Comparison of ENCODE assay signal across 8 mouse cellular contexts in genomic region chr7:43562006-43562633, GRCm38 (mm10). TPM values are rescaled to one million over a fixed set of nuclear protein-coding genes. Genes with fewer than 3 reads are reported as not detected.
DNase-seq lines count a peak whose midpoint lies in the region; ATAC-seq and TF ChIP-seq lines count a peak whose summit lies in the region.

Zfp658 (plus strand) TSS chr7:43562256.

- WGBS in heart, embryonic 13.5 days: under 1% methylated on average over 27 of the region's 27 CpGs
- WGBS in kidney, postnatal 0 days: 0% methylated on average over 27 of the region's 27 CpGs
- under 1% methylated on average over 27 of the region's 27 CpGs for WGBS in liver, adult 2 months

- peak; percentile 81 to 84 for DNase-seq in B cell, adult 2 months
- DNase-seq in brain, adult 2 months (ENCODE audit: low read depth, low spot score): peak; percentile 96
- DNase-seq in fibroblast of lung, adult 2 months (ENCODE audit: low read depth): peak; percentile 75
- DNase-seq in kidney, postnatal 0 days (ENCODE audit: low spot score): peak; percentile 97
- peak; percentile 71 for DNase-seq in liver, adult 2 months (ENCODE audit: extremely low read depth, low read depth, low spot score)
- DNase-seq in spleen, postnatal 36 days (ENCODE audit: low spot score in 2 of 2): peak; percentile 79 to 83

- no peak for TF ChIP-seq POLR2A in liver, adult 2 months (IDR thresholded peaks at IDR 0.05; ENCODE audit: extremely low read depth, insufficient read depth, low read length)

- H3K36me3 ChIP-seq in heart, embryonic 13.5 days: peaks cover 15% of the 10 kb centered on the region
- H3K36me3 ChIP-seq in kidney, postnatal 0 days (ENCODE audit: insufficient read depth, low read length): 0 out of 2 replicates have a peak, but pooled peaks cover 5% of the 10 kb centered on the region
- H3K36me3 ChIP-seq in liver, adult 2 months (ENCODE audit: control insufficient read depth, insufficient read depth, low read length): no peaks in the 10 kb centered on the region; the same call in 1 of the 2 replicates

- peak within 1 kb of the TSS; percentile 85 for H3K9ac ChIP-seq in heart, embryonic 13.5 days
- H3K9ac ChIP-seq in kidney, postnatal 0 days (ENCODE audit: low read depth, low read length): peak within 1 kb of the TSS; percentile 82
- peak within 1 kb of the TSS; percentile 66 for H3K9ac ChIP-seq in liver, adult 2 months (ENCODE audit: low read depth, low read length)

- peak within 1 kb of the TSS; percentile 80 for H3K4me2 ChIP-seq in heart, embryonic 13.5 days
- peak within 1 kb of the TSS; percentile 93 for H3K4me2 ChIP-seq in kidney, postnatal 0 days (ENCODE audit: low read length)

- TF ChIP-seq CTCF in kidney, postnatal 0 days (IDR thresholded peaks at IDR 0.05; ENCODE audit: low read depth): no peak
- no peak for TF ChIP-seq CTCF in liver, adult 2 months (IDR thresholded peaks at IDR 0.05; ENCODE audit: low read depth, low read length)

- H3K4me3 ChIP-seq in heart, embryonic 13.5 days: peak within 1 kb of the TSS; percentile 78
- H3K4me3 ChIP-seq in kidney, postnatal 0 days (replicated peaks; ENCODE audit: low read depth, low read length): peak within 1 kb of the TSS; percentile 77
- peak within 1 kb of the TSS; percentile 71 for H3K4me3 ChIP-seq in liver, adult 2 months (ENCODE audit: insufficient read depth, low read depth, low read length)

- peaks cover 11% of the 10 kb centered on the region for H3K4me1 ChIP-seq in heart, embryonic 13.5 days
- H3K4me1 ChIP-seq in kidney, postnatal 0 days (replicated peaks; ENCODE audit: insufficient read depth, low read length): peaks cover 6% of the 10 kb centered on the region; the same call in 1 of the 2 replicates
- H3K4me1 ChIP-seq in liver, adult 2 months (ENCODE audit: control insufficient read depth, insufficient read depth, low read length): no peaks in the 10 kb centered on the region

- H3K9me3 ChIP-seq in heart, embryonic 13.5 days: no peaks in the 10 kb centered on the region
- H3K9me3 ChIP-seq in kidney, postnatal 0 days (replicated peaks; ENCODE audit: low read length): no peaks in the 10 kb centered on the region

- ATAC-seq in heart, embryonic 13.5 days (ENCODE audit: extremely low read depth, insufficient number of reproducible peaks, low FRiP score, low TSS enrichment): peak; percentile 53; the same call in 1 of the 2 replicates
- peak; percentile 86 for ATAC-seq in kidney, postnatal 0 days (replicated peaks; ENCODE audit: low FRiP score, low read depth)
- peak; percentile 83 for ATAC-seq in monocyte, adult 5-6 weeks (replicated peaks; ENCODE audit: insufficient number of reproducible peaks, low FRiP score, low TSS enrichment, poor library complexity, severe bottlenecking)

- peak within 1 kb of the TSS; percentile 74 for H3K27ac ChIP-seq in heart, embryonic 13.5 days (replicated peaks)
- H3K27ac ChIP-seq in kidney, postnatal 0 days: peak within 1 kb of the TSS; percentile 81
- H3K27ac ChIP-seq in liver, adult 2 months (replicated peaks; ENCODE audit: insufficient read depth, low read depth, low read length): peak within 1 kb of the TSS; percentile 5; the same call in 1 of the 2 replicates

- H3K27me3 ChIP-seq in heart, embryonic 13.5 days (replicated peaks): no peaks in the 10 kb centered on the region
- no peaks in the 10 kb centered on the region for H3K27me3 ChIP-seq in kidney, postnatal 0 days (ENCODE audit: insufficient read depth, low read length)
- H3K27me3 ChIP-seq in liver, adult 2 months (ENCODE audit: control insufficient read depth, insufficient read depth, low read length): no peaks in the 10 kb centered on the region

- no peaks in the 10 kb centered on the region for H3K79me2 ChIP-seq in liver, adult 2 months (ENCODE audit: control insufficient read depth, insufficient read depth, low read length)

RNA-seq across cellular contexts. Expression of gene Zfp658, which starts in this region (rescaled TPM):
- 1.2 and 1.3 TPM in 2 replicates for polyA plus RNA-seq in heart, embryonic 13.5 days (2015; fragmentation: Nextera tagmentation; extraction: Ambion mirVana)
- polyA plus RNA-seq in kidney, postnatal 0 days (2015; fragmentation: Nextera tagmentation; extraction: Ambion mirVana): 1.8 and 2.1 TPM in 2 replicates
- 1.1 and 1.2 TPM in 2 replicates for total RNA-seq in liver, adult 2 months (2014; rRNA removed)
- 0.20 and 0.49 TPM in 2 replicates for polyA plus RNA-seq in liver, adult 2 months (2012; rRNA removed)
- total RNA-seq in monocyte, adult 5-6 weeks (2017): 2.2 to 8.1 TPM (median 3.0 TPM) in 3 replicates

Comparison
In these comparisons a context has a peak if more than half of its experiments do, and no peak if none do; other contexts are left out.
1. Peak in every context shown above with its lines: DNase-seq, ATAC-seq, H3K4me3 ChIP-seq and H3K27ac ChIP-seq.
2. H3K27ac ChIP-seq: peak in every context shown above with its lines; median percentile 81 in kidney, postnatal 0 days; 74 in heart, embryonic 13.5 days; 5 in liver, adult 2 months.